Mouse (Mus musculus): ENCODE data around the gene Rala. TPM values are rescaled to one million over a fixed set of nuclear protein-coding genes. Genes with fewer than 3 reads are reported as not detected.

The Rala gene
- polyA plus RNA-seq, 1 experiment from 2014 or later, result 94.9 TPM

DNA sequence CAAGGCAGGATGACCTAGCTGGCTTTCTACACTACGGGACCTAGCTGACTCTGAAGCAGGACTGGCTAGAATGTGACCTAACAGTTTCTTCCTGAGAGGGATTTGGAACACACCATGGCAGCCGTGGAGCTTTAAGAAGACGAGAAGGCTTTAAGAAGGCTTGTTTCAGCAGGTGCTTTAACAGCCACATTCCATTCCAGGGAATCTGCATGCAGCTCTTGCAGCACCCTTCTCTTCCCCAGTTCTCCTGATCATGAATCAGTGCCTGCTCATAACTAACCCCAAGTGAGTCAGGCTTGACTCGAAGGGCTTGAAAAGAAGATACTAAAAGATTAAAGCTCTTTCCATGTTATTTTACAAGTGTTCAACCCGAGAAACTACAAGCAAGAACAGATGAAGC, 43.4 kb downstream of the Rala start:
- no peak overlapping the region for H3K4me3 ChIP-seq (ENCODE audit: low read length)
- H3K4me1 ChIP-seq (ENCODE audit: control insufficient read depth, insufficient read depth, low read length), result 0 out of 2 replicates have a peak, but pooled peaks cover 4% of the 10 kb centered on the region
- H3K36me3 ChIP-seq (ENCODE audit: control insufficient read depth, insufficient read depth, low read length), result peaks cover 3% of the 10 kb centered on the region; the same call in 1 of the 2 replicates
- H3K4me2 ChIP-seq (ENCODE audit: low read depth, low read length), result no peak overlapping the region
- WGBS, result 75% methylated on average over 5 of the region's 5 CpGs
- no peaks in the 10 kb centered on the region for H3K27me3 ChIP-seq (replicated peaks; ENCODE audit: control insufficient read depth, insufficient read depth, low read length)
- ATAC-seq, result no peak
- no peak overlapping the region for H3K27ac ChIP-seq (ENCODE audit: low read length)
- no peaks in the 10 kb centered on the region for H3K9me3 ChIP-seq (ENCODE audit: control insufficient read depth, low read length)
- no peak overlapping the region for H3K9ac ChIP-seq (ENCODE audit: low read depth, low read length)

DNA sequence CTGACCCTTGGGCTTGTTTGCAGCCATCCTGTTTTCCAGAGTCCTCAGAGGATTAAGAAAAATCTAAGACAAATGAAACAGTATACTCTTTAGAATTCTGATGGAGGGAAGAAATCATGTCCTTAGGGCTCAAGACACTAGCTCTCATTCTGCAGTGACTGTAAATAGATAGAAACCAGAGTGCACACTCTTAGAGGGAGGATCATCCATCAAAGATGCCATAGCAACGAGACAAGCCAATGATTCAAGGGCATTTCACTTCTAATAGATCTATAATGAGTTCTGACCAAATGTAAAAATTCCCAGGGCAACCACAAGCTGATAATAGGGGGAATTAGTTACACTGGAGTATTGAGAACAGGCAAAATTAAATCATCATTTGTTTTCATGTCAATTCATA, 47.0 kb downstream of the Rala start:
- Histone ChIP-seq H3K9me3 (ENCODE audit: control insufficient read depth, low read length) (no peaks in the 10 kb centered on the region), H3K27me3 (replicated peaks; ENCODE audit: control insufficient read depth, insufficient read depth, low read length) (no peaks in the 10 kb centered on the region), H3K9ac (ENCODE audit: low read depth, low read length) (no peak overlapping the region), H3K27ac (ENCODE audit: low read length) (no peak overlapping the region), H3K4me3 (ENCODE audit: low read length) (no peak overlapping the region), H3K36me3 (ENCODE audit: control insufficient read depth, insufficient read depth, low read length) (peaks cover 7% of the 10 kb centered on the region; the same call in 1 of the 2 replicates), H3K4me1 (ENCODE audit: control insufficient read depth, insufficient read depth, low read length) (0 out of 2 replicates have a peak, but pooled peaks cover 4% of the 10 kb centered on the region), H3K4me2 (ENCODE audit: low read depth, low read length) (no peak overlapping the region)
- WGBS, result 40% methylated on average over 1 of the region's 1 CpGs
- ATAC-seq, result no peak

DNA sequence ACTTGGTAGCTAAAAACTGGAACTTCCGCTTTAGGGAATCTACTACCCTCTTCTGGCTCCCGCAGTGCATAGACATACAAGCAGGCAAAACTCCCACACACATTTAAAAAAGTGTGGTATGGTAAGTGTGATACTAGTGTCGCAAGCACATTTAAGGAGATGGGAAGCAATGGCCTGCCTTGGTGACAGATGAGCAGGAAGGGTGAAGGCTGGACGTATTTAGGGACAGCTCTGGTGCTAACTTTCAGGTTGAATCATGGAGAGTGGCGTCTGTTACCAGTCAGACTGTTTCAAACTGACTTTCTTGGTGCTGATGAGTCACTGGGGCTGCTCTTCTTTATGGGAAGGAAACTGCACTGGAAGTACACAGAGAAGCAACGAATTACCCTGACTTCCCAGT, 52.5 kb downstream of the Rala start:
- Histone ChIP-seq H3K27ac (ENCODE audit: low read length) (no peak overlapping the region), H3K4me1 (ENCODE audit: control insufficient read depth, insufficient read depth, low read length) (no peaks in the 10 kb centered on the region), H3K9me3 (ENCODE audit: control insufficient read depth, low read length) (no peaks in the 10 kb centered on the region), H3K27me3 (replicated peaks; ENCODE audit: control insufficient read depth, insufficient read depth, low read length) (no peaks in the 10 kb centered on the region), H3K4me3 (ENCODE audit: low read length) (no peak overlapping the region), H3K9ac (ENCODE audit: low read depth, low read length) (no peak overlapping the region), H3K4me2 (ENCODE audit: low read depth, low read length) (no peak overlapping the region), H3K36me3 (ENCODE audit: control insufficient read depth, insufficient read depth, low read length) (peaks cover 7% of the 10 kb centered on the region; the same call in 1 of the 2 replicates)
- 92% methylated on average over 6 of the region's 6 CpGs for WGBS
- no peak for ATAC-seq

DNA sequence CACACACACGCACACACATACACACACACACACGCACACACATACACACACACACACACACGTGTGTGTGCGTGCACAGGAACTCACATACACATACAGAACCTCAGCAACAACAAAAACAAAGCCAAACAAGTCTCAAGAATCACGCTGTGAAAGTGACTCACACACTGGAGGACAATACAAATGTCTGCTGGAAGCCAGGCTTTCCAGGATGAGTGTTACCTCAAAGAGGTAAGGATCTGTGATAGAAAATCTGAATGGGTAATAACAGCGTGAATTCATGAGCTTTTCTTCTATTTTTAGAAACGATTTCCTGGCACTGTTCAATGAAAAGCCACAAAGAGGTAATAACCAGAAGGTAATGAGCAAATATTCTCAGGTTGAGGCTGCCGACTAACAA, 59.8 kb downstream of the Rala start:
- Histone ChIP-seq H3K4me2 (ENCODE audit: low read depth, low read length) (no peak overlapping the region), H3K36me3 (ENCODE audit: control insufficient read depth, insufficient read depth, low read length) (no peaks in the 10 kb centered on the region), H3K4me3 (ENCODE audit: low read length) (no peak overlapping the region), H3K9ac (ENCODE audit: low read depth, low read length) (no peak overlapping the region), H3K4me1 (ENCODE audit: control insufficient read depth, insufficient read depth, low read length) (no peaks in the 10 kb centered on the region), H3K27ac (ENCODE audit: low read length) (no peak overlapping the region), H3K27me3 (replicated peaks; ENCODE audit: control insufficient read depth, insufficient read depth, low read length) (no peaks in the 10 kb centered on the region), H3K9me3 (ENCODE audit: control insufficient read depth, low read length) (no peaks in the 10 kb centered on the region)
- no peak for ATAC-seq
- 86% methylated on average over 8 of the region's 8 CpGs for WGBS

DNA sequence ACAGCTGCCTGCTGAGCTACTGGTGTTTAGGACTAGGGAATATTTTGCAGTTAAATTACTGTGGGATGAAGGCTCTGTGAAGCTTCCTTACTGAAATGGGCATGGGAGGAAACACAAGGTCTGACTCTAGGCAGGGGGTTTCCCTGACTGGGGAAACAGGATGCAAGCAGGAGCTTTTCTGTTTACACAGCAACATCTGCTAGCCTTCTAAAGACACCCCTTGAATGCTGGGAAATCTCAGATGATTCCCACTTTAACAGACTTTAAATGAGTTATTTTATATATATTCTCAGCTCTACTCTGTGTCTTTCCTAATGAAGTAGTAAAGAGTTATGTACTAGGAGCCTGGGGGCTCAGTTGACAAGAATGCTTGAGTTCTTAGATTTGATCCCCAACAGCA, 65.0 kb downstream of the Rala start:
- no peak overlapping the region for H3K9ac ChIP-seq (ENCODE audit: low read depth, low read length)

DNA sequence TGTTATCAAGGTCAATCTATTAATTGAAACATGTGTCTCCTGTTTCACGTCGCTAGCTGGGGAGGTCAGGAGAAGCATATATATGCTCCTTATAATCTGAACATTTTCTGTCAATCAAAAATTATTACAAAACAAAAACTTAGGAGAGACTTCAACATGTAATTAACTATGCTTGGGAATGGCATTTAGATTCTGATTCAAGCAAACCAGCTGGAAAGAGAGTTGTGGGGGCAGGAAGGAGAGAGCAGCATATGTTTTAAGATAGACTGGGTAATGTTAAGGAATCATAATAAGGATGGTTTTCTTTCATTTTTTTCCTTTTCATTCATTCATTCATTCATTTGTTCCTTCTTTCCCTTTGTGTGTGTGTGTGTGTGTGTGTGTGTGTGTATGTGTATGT, 77.3 kb downstream of the Rala start:
- Histone ChIP-seq H3K9ac (ENCODE audit: low read depth, low read length) (no peak overlapping the region), H3K36me3 (ENCODE audit: control insufficient read depth, insufficient read depth, low read length) (no peaks in the 10 kb centered on the region), H3K4me3 (ENCODE audit: low read length) (no peak overlapping the region), H3K9me3 (ENCODE audit: control insufficient read depth, low read length) (no peaks in the 10 kb centered on the region), H3K4me2 (ENCODE audit: low read depth, low read length) (no peak overlapping the region), H3K4me1 (ENCODE audit: control insufficient read depth, insufficient read depth, low read length) (no peaks in the 10 kb centered on the region), H3K27me3 (replicated peaks; ENCODE audit: control insufficient read depth, insufficient read depth, low read length) (no peaks in the 10 kb centered on the region), H3K27ac (ENCODE audit: low read length) (no peak overlapping the region)
- no peak for ATAC-seq
- WGBS, result 82% methylated on average over 2 of the region's 2 CpGs

More for the DNA sequence above, 65.0 kb downstream of the Rala start:
- Histone ChIP-seq H3K4me2 (ENCODE audit: low read depth, low read length) (no peak overlapping the region), H3K27me3 (replicated peaks; ENCODE audit: control insufficient read depth, insufficient read depth, low read length) (no peaks in the 10 kb centered on the region), H3K4me1 (ENCODE audit: control insufficient read depth, insufficient read depth, low read length) (no peaks in the 10 kb centered on the region), H3K9me3 (ENCODE audit: control insufficient read depth, low read length) (no peaks in the 10 kb centered on the region; the same call in none of the 2 replicates), H3K36me3 (ENCODE audit: control insufficient read depth, insufficient read depth, low read length) (no peaks in the 10 kb centered on the region), H3K4me3 (ENCODE audit: low read length) (no peak overlapping the region), H3K27ac (ENCODE audit: low read length) (no peak overlapping the region)
- 0 out of 2 replicates have a peak, but pooled peaks have one; percentile 46 for ATAC-seq

DNA sequence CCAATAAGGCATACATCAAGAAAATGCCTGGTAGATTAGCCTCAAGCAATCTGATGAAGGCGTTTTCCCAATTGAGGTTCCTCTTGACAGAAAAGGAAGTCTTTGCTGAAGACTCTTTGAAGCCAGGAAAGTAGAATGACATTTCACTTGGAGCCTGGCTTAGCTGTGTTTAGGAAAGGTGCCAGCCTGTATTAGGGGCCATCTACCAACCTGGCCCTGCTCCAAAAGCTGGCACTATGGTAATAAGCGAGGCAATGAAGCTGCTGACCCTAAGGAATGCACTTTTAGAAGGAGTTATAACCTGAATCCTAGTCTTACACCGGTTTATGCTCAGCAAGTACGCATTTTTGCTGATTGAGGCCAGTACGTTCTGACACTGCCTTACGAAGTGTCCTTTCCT, 83.5 kb downstream of the Rala start:
- Histone ChIP-seq H3K27me3 (replicated peaks; ENCODE audit: control insufficient read depth, insufficient read depth, low read length) (no peaks in the 10 kb centered on the region), H3K9me3 (ENCODE audit: control insufficient read depth, low read length) (no peaks in the 10 kb centered on the region), H3K27ac (ENCODE audit: low read length) (no peak overlapping the region), H3K9ac (ENCODE audit: low read depth, low read length) (no peak overlapping the region), H3K36me3 (ENCODE audit: control insufficient read depth, insufficient read depth, low read length) (no peaks in the 10 kb centered on the region), H3K4me2 (ENCODE audit: low read depth, low read length) (no peak overlapping the region), H3K4me3 (ENCODE audit: low read length) (no peak overlapping the region), H3K4me1 (ENCODE audit: control insufficient read depth, insufficient read depth, low read length) (no peaks in the 10 kb centered on the region)
- 86% methylated on average over 6 of the region's 6 CpGs for WGBS
- no peak for ATAC-seq

DNA sequence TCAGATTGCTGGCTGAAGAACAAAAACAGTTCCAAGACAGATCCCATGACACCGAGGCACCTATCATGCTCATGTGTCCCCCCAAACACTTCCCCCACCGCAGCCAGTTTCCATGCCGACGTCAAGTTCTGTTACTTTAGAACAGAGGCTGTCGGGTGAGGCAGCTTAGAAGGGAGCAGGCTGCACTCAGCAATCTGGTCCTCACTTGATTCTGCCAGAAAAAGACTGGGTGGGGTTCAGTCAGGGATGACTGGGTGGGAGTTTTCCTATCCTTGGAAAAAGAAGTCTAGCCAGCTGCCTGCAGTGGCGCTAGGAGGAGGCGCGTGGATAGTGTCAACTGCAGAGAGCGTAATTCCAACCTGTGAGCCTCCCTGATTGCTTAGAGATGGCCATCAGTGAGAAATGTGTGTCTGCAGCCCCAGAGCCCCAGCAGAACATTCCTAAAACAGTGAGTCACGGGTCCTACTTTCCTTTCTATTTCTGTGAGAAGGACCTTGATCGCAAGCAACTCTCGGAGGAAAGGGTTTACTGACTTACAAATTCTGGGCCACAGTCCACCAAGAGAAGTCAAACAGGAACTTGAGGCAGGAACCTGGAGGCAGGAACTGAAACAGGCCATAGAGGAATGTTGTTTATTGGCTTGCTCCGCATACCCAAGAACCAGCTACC, 84.5 kb downstream of the Rala start:
- no peaks in the 10 kb centered on the region for H3K27me3 ChIP-seq (replicated peaks; ENCODE audit: control insufficient read depth, insufficient read depth, low read length)
- no peaks in the 10 kb centered on the region for H3K9me3 ChIP-seq (ENCODE audit: control insufficient read depth, low read length)
- no peak overlapping the region for H3K4me3 ChIP-seq (ENCODE audit: low read length)
- H3K36me3 ChIP-seq (ENCODE audit: control insufficient read depth, insufficient read depth, low read length), result no peaks in the 10 kb centered on the region
- no peak overlapping the region for H3K27ac ChIP-seq (ENCODE audit: low read length)
- no peak overlapping the region for H3K4me2 ChIP-seq (ENCODE audit: low read depth, low read length)
- no peaks in the 10 kb centered on the region for H3K4me1 ChIP-seq (ENCODE audit: control insufficient read depth, insufficient read depth, low read length)
- WGBS, result 72% methylated on average over 13 of the region's 13 CpGs
- no peak overlapping the region for H3K9ac ChIP-seq (ENCODE audit: low read depth, low read length)
- no peak for ATAC-seq

DNA sequence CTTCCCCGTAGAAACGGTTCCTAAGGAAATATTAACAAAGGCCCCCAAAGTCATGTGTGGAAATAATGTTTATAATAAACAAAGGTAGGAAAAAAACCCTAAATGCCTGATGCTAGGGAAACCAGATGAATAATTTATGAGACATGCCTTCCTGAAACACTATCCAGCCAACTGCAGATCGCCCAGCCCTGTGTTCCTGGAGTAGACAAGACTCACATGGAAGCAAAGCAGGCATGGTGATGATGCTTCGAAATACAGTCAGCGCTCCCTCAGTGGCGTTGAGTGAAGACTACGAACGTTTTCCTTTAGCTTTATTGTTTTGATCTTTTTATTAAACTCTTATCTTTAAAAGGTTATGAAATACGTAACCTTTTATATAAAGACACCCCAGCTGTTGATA, 87.0 kb downstream of the Rala start:
- ATAC-seq, result no peak
- no peaks in the 10 kb centered on the region for H3K27me3 ChIP-seq (replicated peaks; ENCODE audit: control insufficient read depth, insufficient read depth, low read length)
- H3K9ac ChIP-seq (ENCODE audit: low read depth, low read length), result no peak overlapping the region
- no peak overlapping the region for H3K4me2 ChIP-seq (ENCODE audit: low read depth, low read length)
- H3K4me3 ChIP-seq (ENCODE audit: low read length), result no peak overlapping the region
- no peak overlapping the region for H3K27ac ChIP-seq (ENCODE audit: low read length)
- no peaks in the 10 kb centered on the region for H3K9me3 ChIP-seq (ENCODE audit: control insufficient read depth, low read length)
- no peaks in the 10 kb centered on the region for H3K4me1 ChIP-seq (ENCODE audit: control insufficient read depth, insufficient read depth, low read length)
- 73% methylated on average over 9 of the region's 9 CpGs for WGBS
- H3K36me3 ChIP-seq (ENCODE audit: control insufficient read depth, insufficient read depth, low read length), result no peaks in the 10 kb centered on the region
